Mouse (Mus musculus) bone marrow, adult 2 months (tissue): Measurements from ENCODE around the gene Ncs1. TPM values are rescaled to one million over a fixed set of nuclear protein-coding genes. Genes with fewer than 3 reads are reported as not detected.

Experiments
- H3K27ac ChIP-seq: fragments of 200-500 bp; 2 replicates; pipeline ENCODE4 v1.5.1; 2012; ENCODE audit warnings: low read depth, mild to moderate bottlenecking, control low read depth, inconsistent platforms, low read length; ENCODE audit not compliant: control insufficient read depth, poor library complexity, insufficient read depth
- H3K4me1 ChIP-seq: fragments of 200-500 bp; 2 replicates; pipeline ENCODE4 v1.6.1; 2011; ENCODE audit warnings: low read length; ENCODE audit not compliant: control insufficient read depth, insufficient read depth
- H3K4me3 ChIP-seq: fragments of 200-500 bp; replicated peaks from 2 replicates; pipeline ENCODE3; 2011; ENCODE audit warnings: mild to moderate bottlenecking, low read depth, low read length, control low read depth; ENCODE audit not compliant: control insufficient read depth
- CTCF ChIP-seq: fragments of 200-500 bp; IDR thresholded peaks from 2 replicates; pipeline ENCODE4 v1.5.1; 2011; ENCODE audit warnings: low read length, control low read depth; ENCODE audit not compliant: control insufficient read depth, insufficient read depth
- POLR2A ChIP-seq: fragments of 200-500 bp; IDR thresholded peaks from 2 replicates; pipeline ENCODE4 v1.6.1; 2011; ENCODE audit warnings: low read depth, mild to moderate bottlenecking, control low read depth, low read length, borderline replicate concordance; ENCODE audit not compliant: control insufficient read depth
- WGBS: fragments of 180-500 bp; shearing (Covaris S2); methylation state at CpG from one replicate; pipeline ENCODE4 v1.1.7; 2018; 5-methylcytosine and 5-hydroxymethylcytosine counted together
- polyA plus RNA-seq: library from polyadenylated mRNA; stranded (reverse); fragments of >200 nt; gene quantifications from 2 replicates; pipeline ENCODE4 v1.2.4, GENCODE M21; 2011; ENCODE audit warnings: low replicate concordance; ENCODE audit not compliant: missing spikeins, insufficient read depth, insufficient read length

Ncs1 gene
- polyA plus RNA-seq, 1 experiment = not detected

DNA sequence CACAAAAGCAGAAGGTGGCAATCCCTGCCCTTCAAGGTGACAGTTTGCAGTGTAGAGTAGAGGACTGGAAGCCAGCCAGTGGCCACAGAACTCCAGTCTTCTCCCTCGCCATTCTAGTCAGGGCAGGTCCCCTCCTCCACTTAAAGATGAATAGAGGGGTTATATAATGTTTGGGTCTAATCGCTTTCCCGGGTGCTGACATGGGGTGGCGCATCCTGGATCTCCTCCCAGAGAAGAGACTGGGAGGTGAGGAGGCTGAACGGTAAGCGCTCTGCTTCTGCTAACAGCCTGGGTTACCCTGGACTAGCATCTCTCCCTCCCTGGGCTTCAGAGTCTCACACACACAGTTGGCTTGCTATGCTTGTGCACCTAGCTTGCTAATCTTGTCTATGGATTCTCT, 32.2 kb downstream of the Ncs1 start:
- Histone ChIP-seq H3K4me1 (no peaks in the 10 kb centered on the region), H3K27ac (no peak overlapping the region), H3K4me3 (no peak overlapping the region)
- 79% methylated on average over 6 of the region's 6 CpGs for WGBS
- TF ChIP-seq POLR2A = no peak
- no peak for TF ChIP-seq CTCF

DNA sequence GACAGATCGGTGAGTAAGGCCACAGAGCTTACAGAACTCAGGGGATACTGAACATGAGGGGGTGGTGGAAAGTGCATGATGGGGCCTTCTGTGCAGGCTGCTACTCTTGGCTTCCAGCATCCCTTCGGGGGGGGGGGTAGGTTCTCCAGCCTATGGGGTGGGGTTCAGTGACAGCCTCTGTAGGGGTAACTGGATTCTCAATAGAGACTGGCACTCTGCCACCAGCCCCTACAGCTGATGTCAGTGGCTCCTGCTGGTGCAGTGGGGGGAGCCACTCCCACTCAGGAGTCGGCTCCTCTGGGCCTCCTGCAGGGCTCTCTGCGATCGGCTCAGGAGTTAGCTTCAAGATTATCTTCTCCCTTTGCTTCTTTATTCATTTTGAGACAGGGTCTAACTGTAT, 32.9 kb downstream of the Ncs1 start:
- no peak overlapping the region for H3K4me3 ChIP-seq
- no peaks in the 10 kb centered on the region for H3K4me1 ChIP-seq
- H3K27ac ChIP-seq = no peak overlapping the region
- TF ChIP-seq CTCF (no peak), POLR2A (no peak)
- 86% methylated on average over 5 of the region's 5 CpGs for WGBS

DNA sequence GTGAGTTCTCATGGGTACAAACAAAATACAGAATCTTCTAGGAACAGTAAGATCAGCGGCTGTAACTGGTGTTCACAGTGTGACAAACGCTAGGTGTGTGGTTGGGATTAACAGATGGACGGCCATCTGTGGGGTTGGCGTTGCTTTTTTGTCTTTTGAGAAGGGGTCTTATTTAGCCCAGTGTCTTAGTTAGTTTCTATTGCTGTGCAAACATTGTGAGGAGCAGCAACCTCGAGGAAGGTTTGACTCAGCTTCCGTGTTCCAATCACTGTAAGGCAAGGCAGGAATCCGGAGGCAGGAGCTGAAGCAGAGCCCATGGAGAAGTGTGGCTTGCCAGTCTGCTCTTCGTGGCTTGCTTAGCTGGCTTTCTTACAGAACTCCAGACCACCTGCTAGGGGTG, 35.5 kb downstream of the Ncs1 start:
- TF ChIP-seq CTCF = no peak
- TF ChIP-seq POLR2A = no peak
- H3K27ac ChIP-seq = no peak overlapping the region
- no peak overlapping the region for H3K4me3 ChIP-seq
- no peaks in the 10 kb centered on the region for H3K4me1 ChIP-seq
- WGBS = 83% methylated on average over 8 of the region's 8 CpGs

DNA sequence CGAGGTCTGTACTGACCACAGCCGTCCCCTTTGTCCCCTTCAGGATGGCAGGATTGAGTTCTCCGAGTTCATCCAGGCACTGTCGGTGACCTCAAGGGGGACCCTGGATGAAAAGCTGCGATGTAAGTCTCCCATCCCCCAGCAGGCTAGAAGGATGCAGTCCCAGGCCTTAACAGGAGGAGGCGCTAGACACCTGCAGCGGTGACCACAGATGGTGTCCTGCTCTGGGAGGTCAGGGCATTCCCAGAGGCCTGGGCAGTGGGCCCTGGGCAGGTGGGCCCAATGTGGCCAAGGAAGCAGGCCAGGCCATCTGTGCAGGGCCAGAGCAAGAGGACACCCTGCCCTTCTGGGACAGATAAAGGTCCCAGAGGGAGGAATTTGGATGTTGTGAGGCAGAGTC, 36.6 kb downstream of the Ncs1 start:
- H3K4me1 ChIP-seq = no peaks in the 10 kb centered on the region
- no peak overlapping the region for H3K4me3 ChIP-seq
- 83% methylated on average over 7 of the region's 7 CpGs for WGBS
- H3K27ac ChIP-seq = no peak overlapping the region
- TF ChIP-seq POLR2A (no peak), CTCF (peak; percentile 43; the same call in 1 of the 2 replicates)

DNA sequence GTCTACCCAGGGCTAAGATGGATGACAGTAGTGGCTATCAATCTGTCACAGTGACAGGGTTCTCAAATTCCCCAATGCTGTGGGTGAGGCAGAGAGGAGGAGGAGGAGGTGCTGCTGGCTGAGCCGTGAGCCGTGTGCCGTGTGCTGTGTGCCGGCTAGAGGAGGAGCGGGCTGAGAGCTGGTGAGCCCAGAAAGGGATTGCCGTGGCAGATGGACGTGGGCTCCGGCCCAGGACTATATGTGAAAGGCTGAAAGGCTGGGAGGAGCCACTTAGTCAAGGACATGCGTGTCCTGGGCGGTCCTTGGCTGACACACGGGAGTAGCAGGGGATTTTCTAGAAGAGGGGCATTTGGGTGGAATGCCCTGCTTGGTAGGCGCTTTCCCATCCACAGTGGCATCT, 37.3 kb downstream of the Ncs1 start:
- Histone ChIP-seq H3K27ac (no peak overlapping the region), H3K4me1 (no peaks in the 10 kb centered on the region), H3K4me3 (no peak overlapping the region)
- WGBS = 90% methylated on average over 12 of the region's 12 CpGs
- TF ChIP-seq POLR2A (no peak), CTCF (no peak)

DNA sequence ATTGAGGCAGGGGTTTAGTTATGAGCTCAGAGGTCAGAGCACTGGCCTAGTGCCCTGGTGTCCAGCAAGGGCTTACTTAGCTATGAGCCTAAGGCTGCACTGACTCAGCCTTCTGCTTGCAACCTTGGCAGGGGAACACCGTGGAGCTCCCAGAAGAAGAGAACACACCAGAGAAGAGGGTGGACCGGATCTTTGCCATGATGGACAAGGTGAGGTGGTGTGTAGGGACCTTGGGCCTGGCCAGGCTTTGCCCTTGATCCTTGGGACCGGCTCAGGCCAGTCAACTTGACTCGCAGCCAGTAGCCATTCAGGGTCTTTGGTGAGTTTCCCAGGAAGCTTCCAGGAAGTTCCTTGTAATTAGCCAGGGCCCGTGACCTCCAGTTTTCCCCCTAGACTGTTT, 38.9 kb downstream of the Ncs1 start:
- H3K4me1 ChIP-seq = no peaks in the 10 kb centered on the region
- no peak overlapping the region for H3K4me3 ChIP-seq
- no peak overlapping the region for H3K27ac ChIP-seq
- TF ChIP-seq CTCF (no peak), POLR2A (no peak)
- 81% methylated on average over 5 of the region's 5 CpGs for WGBS

DNA sequence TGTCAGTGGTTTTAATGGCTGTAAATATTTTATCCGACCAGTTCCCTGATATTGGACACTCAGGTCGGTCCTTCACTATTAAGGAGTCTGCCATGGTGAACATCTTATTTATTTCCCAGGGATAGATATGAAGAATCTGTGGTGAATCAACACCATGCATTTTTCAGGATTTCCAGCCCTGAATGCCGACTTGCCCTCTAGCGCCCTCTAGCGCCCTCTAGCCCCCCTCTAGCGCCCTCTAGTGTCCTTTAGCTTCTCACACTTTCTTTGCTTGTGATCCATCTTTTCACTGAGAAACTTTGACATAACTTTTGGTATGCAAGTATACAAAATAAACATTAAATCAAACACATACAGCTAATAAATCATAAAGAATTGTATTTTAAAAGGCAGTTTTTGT, 45.8 kb downstream of the Ncs1 start:
- WGBS = 19% methylated on average over 6 of the region's 6 CpGs
- Histone ChIP-seq H3K27ac (no peak overlapping the region), H3K4me1 (no peaks in the 10 kb centered on the region), H3K4me3 (no peak overlapping the region)
- peak; percentile 98 for TF ChIP-seq CTCF
- TF ChIP-seq POLR2A = no peak

DNA sequence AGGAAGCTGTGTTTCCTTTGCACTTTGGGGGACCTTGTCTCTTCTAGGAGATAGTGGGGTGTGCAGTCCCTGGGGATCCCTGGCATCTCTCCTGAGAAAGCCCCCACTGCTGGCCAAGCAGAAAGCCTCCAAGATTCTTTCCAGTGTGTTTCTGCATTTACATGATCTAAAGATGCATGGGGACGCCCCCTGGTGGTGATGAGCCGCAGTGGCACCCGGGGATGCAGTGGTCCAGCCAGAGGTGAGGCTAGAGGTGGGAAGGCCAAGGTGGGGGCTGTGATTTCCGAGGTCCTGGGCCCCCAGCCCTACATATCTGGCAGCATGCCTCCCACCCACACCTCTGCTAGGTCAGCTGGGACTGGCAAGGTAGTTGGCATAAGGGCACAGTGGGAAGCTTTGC, 49.4 kb downstream of the Ncs1 start:
- TF ChIP-seq POLR2A = no peak; the same call in 1 of the 2 replicates
- TF ChIP-seq CTCF = peak; percentile 91
- H3K4me1 ChIP-seq = no peaks in the 10 kb centered on the region; the same call in 1 of the 2 replicates
- no peak overlapping the region for H3K27ac ChIP-seq
- WGBS = 0% methylated on average over 4 of the region's 4 CpGs
- H3K4me3 ChIP-seq = no peak overlapping the region

DNA sequence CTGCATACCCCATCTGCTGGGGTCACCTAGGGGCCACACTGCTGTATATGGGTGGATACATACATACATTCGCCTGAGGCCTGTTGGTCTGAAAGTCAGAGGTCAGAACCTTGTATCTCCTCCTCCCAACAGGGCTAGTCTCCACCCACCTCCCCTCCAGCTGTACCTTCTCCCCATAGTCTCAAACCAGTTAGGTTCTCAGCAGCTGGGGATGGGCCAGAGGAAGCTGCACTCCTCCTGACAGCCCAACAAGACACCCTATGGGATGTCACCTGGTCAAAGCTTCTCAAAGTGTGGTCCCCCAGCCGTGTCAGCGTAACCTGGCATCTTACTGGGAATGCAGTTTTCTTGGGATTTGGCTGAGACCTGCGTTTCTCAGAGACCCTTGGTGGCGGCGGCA, 50.8 kb downstream of the Ncs1 start:
- H3K4me1 ChIP-seq = no peaks in the 10 kb centered on the region; the same call in 1 of the 2 replicates
- 82% methylated on average over 6 of the region's 6 CpGs for WGBS

DNA sequence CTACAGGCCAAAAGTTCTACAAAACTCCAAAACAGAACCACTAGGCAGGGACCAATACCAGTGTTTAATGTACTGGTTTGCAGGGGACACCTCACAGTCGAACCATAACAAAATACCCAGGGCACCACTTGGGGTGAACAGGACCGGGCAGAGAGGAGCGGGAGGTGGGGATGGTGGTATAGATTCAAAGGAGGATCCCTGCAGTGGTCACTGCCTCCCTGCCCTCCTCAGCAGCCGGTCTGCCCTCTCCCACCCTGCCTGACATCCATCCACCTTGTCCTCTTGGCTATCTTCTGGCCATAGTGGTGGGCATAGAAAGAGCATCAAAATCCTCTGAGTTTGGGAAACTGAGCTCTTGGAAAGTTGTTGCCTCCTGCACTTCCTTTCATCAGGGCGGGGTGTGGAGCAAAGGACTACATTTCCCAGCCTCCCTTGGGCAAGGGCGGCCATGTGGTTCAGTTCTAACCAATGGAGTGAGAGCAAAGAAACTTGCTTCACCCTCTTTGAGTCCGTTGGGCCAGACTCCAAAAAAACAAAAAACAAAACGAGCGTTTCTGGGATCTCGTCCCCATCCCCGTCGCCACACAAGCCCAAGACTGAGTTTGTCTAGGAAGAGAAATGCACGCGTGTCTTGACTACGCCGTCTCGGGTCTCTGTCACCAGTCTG, 52.1 kb downstream of the Ncs1 start:
- H3K4me1 ChIP-seq = no peaks in the 10 kb centered on the region; the same call in 1 of the 2 replicates
- H3K27ac ChIP-seq = no peak overlapping the region
- 10% methylated on average over 17 of the region's 17 CpGs for WGBS
- H3K4me3 ChIP-seq = peak overlapping the region; percentile 69
- TF ChIP-seq POLR2A (no peak), CTCF (no peak)

More for the DNA sequence above, 50.8 kb downstream of the Ncs1 start:
- TF ChIP-seq CTCF (no peak), POLR2A (no peak)
- Histone ChIP-seq H3K4me3 (no peak overlapping the region), H3K27ac (no peak overlapping the region)
